Mouse (Mus musculus) cerebellum, adult 11-12 months (tissue): ENCODE results near the gene Tle3.

Experiments
- DNase-seq: peaks from one replicate; pipeline ENCODE4 v3.0.0; 2022

Tle3 gene

GRCm38 (mm10) chr9:61441206-61441913 is 69.2 kb downstream of the Tle3 start:
- no peak for DNase-seq

DNA sequence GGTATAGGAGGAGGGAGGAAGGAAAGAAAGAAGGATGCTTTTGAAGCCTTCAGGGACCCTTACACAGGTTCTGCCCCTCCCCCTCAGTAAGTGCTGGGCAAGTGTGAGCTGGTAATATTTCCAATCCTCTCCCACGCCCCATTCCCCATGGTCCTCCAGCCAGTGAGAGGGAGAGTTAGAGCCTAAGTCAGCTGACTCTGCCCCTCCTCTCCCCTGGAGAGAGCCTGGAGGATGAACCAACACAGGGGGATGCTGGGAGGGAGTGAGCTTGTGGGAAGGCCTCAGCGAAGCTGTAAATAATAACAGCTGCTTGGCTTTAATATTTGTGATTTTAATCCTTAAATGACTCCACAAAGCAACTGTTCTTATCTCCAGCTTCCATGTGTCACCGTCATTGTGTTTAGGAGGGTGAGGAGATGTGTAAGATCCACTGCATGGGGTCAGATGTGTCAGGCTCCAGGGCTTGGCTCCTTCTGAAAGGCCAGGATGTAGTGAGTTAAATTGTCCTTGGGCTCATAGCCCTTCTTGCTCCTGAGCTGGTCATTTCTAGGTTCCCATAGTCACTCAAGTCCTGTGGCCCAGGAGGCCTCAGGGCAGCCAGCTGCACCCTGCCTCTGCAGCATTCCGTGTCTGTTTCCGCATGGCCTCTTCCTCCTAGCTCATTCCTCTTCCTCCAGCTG is 70.9 kb downstream of the Tle3 start:
- DNase-seq, result no peak

GRCm38 (mm10) chr9:61445151-61445550 is 73.0 kb downstream of the Tle3 start:
- no peak for DNase-seq

DNA sequence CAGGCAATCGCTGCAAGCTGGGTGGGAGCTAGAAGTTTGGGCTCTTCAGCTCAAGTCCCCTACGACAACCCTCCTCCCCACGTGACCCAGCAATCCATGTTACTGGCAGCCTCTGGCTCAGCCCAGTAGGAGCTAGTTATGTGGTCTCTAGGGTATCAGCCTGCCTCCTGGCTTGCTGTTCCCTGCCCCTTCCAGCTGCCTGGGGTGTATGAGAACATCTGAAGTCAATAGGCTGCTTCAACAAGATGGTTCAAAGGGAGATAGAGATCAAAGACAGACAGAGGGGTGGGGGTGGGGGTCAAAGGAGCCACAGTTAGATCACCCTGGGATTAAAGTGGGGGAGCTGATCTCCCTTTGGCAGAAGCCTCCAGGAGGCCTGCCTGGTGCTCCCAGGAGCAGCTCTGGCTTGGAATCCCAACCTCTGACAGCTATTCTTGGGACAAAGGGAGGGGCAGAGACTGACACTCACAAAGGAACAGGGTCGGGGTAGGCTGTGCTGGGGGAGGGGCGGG is 73.6 kb downstream of the Tle3 start:
- DNase-seq, result no peak

DNA sequence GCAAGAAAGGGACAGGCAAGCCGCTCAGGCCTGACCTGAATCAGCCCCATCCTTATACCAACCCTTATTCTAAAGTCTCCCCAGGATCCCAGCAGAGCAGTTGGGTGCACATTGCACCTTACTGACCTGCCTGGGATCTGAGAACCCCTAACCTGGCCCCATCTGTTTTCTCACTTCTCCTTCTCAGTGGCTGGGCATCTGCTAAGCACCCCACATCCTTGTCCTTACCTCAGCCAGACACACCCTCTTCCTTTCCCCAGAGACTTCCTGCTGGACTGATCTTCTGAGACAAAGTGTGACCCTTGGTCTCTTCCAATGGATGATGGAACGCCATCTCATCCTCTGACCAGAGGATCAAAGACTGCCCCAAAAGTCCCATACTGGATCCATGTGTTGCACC is 74.8 kb downstream of the Tle3 start:
- DNase-seq, result no peak

- DNase-seq, result no peak
Measured at GRCm38 (mm10) chr9:61449363-61449904, 77.3 kb downstream of the Tle3 start.

- no peak for DNase-seq
Measured at GRCm38 (mm10) chr9:61452081-61452480, 79.9 kb downstream of the Tle3 start.

GRCm38 (mm10) chr9:61455861-61456261 is 83.7 kb downstream of the Tle3 start:
- no peak for DNase-seq

GRCm38 (mm10) chr9:61456441-61457161 is 84.4 kb downstream of the Tle3 start:
- DNase-seq, result no peak

- no peak for DNase-seq
Measured at GRCm38 (mm10) chr9:61457162-61457523, 85.0 kb downstream of the Tle3 start.

DNA sequence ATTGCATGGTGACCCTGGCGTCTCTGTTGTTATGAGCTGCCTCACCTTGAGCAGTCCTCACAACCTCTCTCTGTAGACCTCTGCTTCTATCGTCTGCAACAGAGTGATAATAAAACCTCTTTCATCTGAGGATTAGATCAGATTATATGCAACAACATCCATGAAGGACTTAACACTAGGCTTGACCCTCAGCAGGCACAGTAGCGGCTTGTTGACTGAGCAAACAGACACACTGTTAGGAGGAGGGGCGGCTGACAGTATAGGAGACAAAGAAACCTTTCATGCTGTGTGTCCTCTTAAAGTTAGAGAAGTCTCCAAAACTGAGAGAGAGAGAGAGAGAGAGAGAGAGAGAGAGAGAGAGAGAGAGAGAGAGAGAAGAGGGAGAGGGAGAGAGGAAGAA is 89.7 kb downstream of the Tle3 start:
- no peak for DNase-seq

DNA sequence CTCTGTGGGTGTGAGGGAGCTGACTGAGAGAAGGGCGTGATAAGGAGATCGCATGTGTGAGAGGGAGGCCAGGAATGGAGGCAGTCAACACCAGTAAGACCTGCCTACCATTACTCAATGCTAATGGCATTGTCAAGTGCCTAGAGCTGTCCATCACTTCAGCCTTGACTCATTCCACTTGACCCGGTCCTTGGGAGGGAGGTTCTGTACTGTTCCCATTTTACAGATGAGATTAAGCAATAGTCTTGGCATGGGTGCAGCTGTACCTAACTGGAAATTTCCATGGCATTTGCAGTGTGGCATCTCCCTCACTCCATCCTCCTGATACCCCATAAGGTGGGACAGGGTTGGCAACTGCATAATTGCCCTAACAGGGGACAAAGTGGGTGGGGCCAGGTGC is 95.3 kb downstream of the Tle3 start:
- DNase-seq, result no peak
